Mouse (Mus musculus) WW6 (cell line): ENCODE measurements around the gene Parg.

ENCODE experiments used
- DNase-seq: peaks from one replicate; pipeline ENCODE4 v3.0.0-alpha.2; 2013; ENCODE audit warnings: low read depth, low spot score

Gene Parg

DNA sequence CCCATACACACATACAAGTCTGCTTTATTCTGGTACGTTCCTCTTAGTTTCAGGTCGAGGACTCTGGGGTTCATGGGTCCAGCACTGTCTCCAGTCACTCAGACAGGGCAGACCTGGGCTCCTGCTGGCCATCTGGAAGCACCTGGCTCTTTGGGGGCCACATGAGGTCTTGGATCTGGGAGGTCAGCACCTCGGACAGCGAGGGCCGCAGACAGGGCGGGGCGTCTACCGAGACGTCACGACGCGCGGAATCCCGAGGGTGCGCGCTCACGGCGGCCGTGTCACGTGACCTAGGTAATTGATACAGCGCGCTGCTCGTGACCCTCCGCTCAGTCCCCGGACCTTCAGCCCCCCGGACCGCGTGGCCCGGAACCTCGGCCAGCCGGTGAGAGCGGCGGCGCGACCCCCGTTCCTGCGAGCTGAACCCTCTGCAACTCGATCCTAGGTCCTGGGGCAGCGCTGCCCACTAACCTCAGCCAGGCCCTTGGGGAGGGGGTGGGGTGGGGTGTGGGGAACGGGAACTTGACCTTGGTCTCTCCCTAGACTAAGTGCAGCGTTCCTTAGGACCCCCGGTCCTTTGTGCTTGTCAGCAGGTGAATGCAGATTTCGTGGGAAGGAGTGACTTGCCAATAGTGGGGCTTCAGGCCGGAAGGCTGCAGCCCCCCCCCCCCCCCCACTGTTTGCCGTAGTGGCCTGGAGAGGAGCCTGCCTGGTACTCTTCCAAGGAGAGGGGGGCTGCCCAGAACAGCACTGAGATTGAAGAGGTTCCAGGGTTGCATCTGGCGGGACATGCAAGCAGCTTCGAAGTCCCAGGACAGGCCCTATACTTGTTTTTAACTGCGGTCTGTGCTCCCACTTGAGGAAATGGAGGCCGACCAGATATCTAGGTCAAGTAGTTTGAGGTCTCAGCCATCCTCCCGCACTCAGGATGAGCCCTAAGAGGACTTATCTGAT is 120.3 kb downstream of the Parg start, which contains the start of gene Ogdhl:
TSS of gene Ogdhl (plus strand) at position 288 of the 954 bp plus-strand sequence.
- DNase-seq = peak; percentile 81

DNA sequence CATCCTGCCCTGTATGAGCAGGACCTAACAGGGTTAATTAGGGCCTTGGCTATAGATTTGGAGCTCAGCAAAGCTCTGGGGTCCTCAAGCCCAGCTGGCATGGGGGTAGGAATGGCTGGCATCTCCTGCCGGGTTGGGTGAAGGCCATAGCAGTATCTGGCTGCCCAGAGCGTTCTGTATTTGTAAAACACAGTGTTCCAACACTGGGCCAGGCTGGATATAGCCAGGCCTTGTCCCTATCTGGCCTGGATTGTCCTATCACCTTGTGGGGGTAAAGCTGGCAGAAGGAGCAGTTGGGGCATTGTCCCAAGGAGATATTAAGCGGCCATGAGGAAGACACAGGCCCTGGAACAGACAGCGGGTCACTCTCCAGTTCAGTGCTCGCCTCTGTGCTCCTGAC is 121.5 kb downstream of the Parg start:
- DNase-seq = no peak

DNA sequence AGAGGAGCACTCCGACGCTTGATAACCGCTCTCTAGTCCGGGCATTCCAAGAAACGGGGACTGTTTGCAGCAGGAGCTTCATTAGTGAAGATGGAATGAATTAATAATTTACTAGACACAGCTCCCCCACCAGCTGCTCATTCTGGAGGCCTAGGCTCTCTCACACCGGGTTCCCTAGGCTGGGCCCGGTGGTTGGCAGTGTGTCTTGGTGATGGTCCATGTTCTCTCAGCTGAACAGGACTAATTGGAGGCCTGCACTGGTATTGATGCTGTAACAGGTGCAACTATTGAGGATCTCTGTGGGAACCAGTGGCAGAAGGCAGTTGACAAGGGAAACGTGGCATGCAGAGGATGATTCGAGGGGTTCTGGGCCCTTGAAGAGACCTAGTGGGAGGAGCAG is 125.6 kb downstream of the Parg start:
- DNase-seq = no peak

DNA sequence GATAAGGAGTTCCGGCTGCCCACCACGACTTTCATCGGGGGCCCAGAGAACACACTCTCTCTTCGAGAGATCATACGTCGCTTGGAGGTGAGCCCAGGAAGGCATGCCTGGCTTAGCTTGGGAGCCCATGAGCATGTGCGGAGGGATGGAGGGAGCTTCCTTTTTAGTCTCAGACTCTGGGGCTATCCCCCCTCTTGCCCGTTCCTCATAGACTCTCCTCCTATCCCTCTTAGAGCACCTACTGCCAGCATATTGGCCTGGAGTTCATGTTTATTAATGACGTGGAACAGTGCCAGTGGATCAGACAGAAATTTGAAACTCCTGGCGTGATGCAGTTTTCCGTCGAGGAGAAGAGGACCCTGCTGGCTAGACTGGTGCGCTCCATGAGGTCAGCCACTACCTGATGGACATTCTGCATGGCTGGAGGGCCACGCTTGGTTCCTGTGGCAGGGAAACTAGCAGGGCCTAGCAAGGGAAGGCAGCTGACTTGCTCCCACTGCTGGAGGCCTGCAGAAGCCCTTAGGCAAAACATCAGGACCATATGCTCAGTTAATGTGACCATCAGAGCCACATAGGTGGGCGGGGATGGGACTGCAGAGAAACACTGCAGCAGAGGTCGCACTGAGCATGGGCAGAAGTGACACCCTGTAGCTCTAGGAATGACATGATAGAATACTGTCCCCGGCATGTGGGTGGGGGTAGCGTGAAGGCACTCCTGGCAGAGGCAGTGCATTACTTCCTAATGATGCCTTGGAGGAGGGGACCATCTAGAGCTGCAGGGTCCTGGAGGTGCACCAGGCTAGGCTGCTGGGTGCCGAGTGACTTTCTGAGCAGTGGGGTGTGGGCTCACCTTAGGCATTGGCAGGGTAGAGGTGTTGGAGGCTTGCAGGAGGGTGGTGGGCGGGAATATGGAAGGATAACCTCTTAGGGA is 131.0 kb downstream of the Parg start:
- DNase-seq = no peak

DNA sequence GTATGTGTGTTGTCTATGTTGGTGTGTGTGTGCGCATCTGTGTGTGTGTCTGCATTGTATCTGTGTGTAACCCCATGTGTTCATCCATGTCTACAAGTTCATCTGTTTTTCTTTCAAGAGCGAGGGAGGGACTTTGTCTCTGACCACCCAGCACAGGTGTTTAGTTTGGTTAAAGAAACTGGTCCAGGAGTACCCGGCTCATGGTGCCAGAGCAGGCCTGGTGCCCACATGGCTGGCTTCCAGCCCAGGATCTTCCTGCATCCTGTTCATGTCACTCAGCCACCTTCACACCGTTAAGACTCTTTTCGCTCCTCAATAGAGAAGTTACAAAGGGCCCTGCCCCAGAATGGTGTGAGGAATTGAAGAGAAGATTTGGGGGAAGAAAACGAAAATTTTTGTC is 134.3 kb downstream of the Parg start:
- no peak for DNase-seq

DNA sequence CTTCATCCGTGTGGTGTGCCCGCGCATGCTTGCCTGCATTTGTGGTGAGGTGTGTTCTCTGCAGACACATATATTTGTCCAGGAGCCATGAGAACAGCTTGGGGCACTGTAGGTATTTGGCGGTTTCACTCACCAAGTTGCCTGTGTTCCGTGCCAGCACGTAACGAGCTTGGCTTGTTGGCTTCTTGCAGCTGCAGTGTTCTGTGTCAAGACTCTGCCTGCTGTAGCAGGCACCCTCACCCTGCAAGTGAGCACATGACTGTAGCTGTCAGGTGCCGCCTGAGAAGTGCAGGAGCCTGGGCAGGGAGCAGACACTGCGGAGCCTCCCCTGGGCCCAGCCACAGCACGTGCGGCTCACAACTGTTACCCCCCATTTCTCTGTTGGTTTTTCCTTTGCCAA is 134.8 kb downstream of the Parg start:
- no peak for DNase-seq

DNA sequence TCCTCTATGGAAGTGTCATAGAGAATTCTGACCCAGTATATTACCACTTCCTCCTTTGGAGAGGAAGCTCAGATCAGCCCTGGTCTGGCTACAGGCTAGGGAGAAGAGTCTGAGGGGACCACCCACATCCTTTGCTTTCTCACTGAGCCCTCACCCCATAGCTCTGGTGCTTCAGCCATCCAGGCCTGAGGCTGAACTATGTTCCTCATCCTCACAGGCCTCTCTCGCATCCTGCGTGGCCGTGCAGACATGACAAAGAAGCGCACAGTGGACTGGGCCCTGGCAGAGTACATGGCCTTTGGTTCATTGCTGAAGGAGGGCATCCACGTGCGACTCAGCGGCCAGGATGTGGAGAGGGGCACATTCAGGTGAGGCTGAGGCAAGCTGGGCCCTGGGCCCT is 140.1 kb downstream of the Parg start:
- no peak for DNase-seq

DNA sequence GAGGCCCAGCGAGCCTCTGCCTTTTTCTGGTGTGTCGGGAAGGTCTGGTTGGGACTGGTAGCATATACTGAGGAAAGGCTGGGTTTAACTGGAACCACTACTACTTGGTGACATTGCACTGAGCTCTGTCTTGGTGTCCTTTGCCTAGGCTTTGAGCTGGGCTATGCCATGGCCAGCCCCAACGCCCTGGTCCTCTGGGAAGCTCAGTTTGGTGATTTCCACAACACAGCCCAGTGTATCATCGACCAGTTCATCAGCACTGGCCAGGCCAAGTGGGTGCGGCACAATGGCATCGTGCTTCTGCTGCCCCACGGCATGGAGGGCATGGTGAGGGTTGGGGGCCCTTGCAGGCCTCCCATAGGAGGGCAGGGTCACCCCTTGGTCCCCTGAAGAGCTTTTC is 142.4 kb downstream of the Parg start:
- no peak for DNase-seq

DNA sequence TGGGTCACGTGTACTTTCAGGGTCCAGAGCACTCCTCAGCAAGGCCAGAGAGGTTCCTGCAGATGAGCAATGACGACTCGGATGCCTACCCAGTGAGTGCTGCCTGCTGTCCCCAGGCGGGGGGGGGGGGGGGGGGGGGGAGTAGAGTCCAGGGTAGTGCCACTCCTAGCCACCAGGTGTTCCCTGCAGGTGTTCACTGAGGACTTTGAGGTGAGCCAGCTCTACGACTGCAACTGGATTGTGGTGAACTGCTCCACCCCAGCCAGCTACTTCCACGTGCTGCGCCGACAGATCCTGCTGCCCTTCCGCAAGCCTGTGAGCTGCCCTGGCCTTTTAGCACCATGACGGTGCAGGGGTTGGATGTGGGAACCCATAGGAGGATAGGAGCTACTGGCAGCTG is 142.9 kb downstream of the Parg start:
- DNase-seq = no peak
